Mouse (Mus musculus) lung, postnatal 10 days (tissue): ENCODE measurements around the gene Morc2a.

Source experiments
- DNase-seq: peaks from one replicate; pipeline ENCODE4 v3.0.0; 2021

Gene Morc2a

GRCm38 (mm10) chr11:3738778-3739177 lies 89.8 kb downstream of the Morc2a start:
- DNase-seq, result no peak
